Mouse (Mus musculus): ENCODE measurements around the gene H2-DMb2. TPM values are rescaled to one million over a fixed set of nuclear protein-coding genes. Genes with fewer than 3 reads are reported as not detected.

The H2-DMb2 gene
- polyA plus RNA-seq, 1 experiment from 2014 or later = 0.32 TPM

GRCm38 (mm10) chr17:34102831-34103230, 40.3 kb upstream of the H2-DMb2 start:
- no peak overlapping the region for H3K9ac ChIP-seq (ENCODE audit: low read depth, low read length)
- ATAC-seq (replicated peaks; ENCODE audit: low FRiP score) (no peak), DNase-seq (ENCODE audit: low spot score) (no peak)
- 72% methylated on average over 6 of the region's 6 CpGs for WGBS
- H3K4me3 ChIP-seq (ENCODE audit: low read depth, low read length) = no peak overlapping the region
- H3K27ac ChIP-seq (ENCODE audit: low read depth, low read length) = no peak overlapping the region
- no peaks in the 10 kb centered on the region for H3K36me3 ChIP-seq (ENCODE audit: control insufficient read depth, insufficient read depth, low read length)
- no peaks in the 10 kb centered on the region for H3K9me3 ChIP-seq (ENCODE audit: control insufficient read depth, low read length)
- no peak overlapping the region for H3K4me2 ChIP-seq
- no peaks in the 10 kb centered on the region; the same call in 1 of the 2 replicates for H3K27me3 ChIP-seq (replicated peaks; ENCODE audit: control insufficient read depth, insufficient read depth, low read length)
- no peaks in the 10 kb centered on the region; the same call in 1 of the 2 replicates for H3K4me1 ChIP-seq (replicated peaks; ENCODE audit: control insufficient read depth, insufficient read depth, low read length)

GRCm38 (mm10) chr17:34104804-34105203, 38.3 kb upstream of the H2-DMb2 start:
- H3K9ac ChIP-seq (ENCODE audit: low read depth, low read length) = no peak overlapping the region
- H3K4me2 ChIP-seq = no peak overlapping the region
- H3K4me1 ChIP-seq (replicated peaks; ENCODE audit: control insufficient read depth, insufficient read depth, low read length) = no peaks in the 10 kb centered on the region; the same call in 1 of the 2 replicates
- no peaks in the 10 kb centered on the region; the same call in 1 of the 2 replicates for H3K27me3 ChIP-seq (replicated peaks; ENCODE audit: control insufficient read depth, insufficient read depth, low read length)
- H3K27ac ChIP-seq (ENCODE audit: low read depth, low read length) = no peak overlapping the region
- no peak overlapping the region for H3K4me3 ChIP-seq (ENCODE audit: low read depth, low read length)
- no peaks in the 10 kb centered on the region for H3K9me3 ChIP-seq (ENCODE audit: control insufficient read depth, low read length)
- WGBS = 81% methylated on average over 9 of the region's 9 CpGs
- no peak for ATAC-seq (replicated peaks; ENCODE audit: low FRiP score)
- H3K36me3 ChIP-seq (ENCODE audit: control insufficient read depth, insufficient read depth, low read length) = 0 out of 2 replicates have a peak, but pooled peaks cover 4% of the 10 kb centered on the region
- no peak for DNase-seq (ENCODE audit: low spot score)

- H3K36me3 ChIP-seq (ENCODE audit: control insufficient read depth, insufficient read depth, low read length) = peaks cover 10% of the 10 kb centered on the region
- no peak overlapping the region for H3K4me3 ChIP-seq (ENCODE audit: low read depth, low read length)
- H3K27me3 ChIP-seq (replicated peaks; ENCODE audit: control insufficient read depth, insufficient read depth, low read length) = no peaks in the 10 kb centered on the region
- H3K4me1 ChIP-seq (replicated peaks; ENCODE audit: control insufficient read depth, insufficient read depth, low read length) = no peaks in the 10 kb centered on the region; the same call in 1 of the 2 replicates
- no peak overlapping the region for H3K27ac ChIP-seq (ENCODE audit: low read depth, low read length)
- H3K4me2 ChIP-seq = no peak overlapping the region
- ATAC-seq (replicated peaks; ENCODE audit: low FRiP score) (no peak), DNase-seq (ENCODE audit: low spot score) (no peak)
- WGBS = 80% methylated on average over 7 of the region's 7 CpGs
- no peak overlapping the region for H3K9ac ChIP-seq (ENCODE audit: low read depth, low read length)
- no peaks in the 10 kb centered on the region for H3K9me3 ChIP-seq (ENCODE audit: control insufficient read depth, low read length)
Measured at GRCm38 (mm10) chr17:34106555-34106954, 36.6 kb upstream of the H2-DMb2 start.

GRCm38 (mm10) chr17:34107109-34107867, 35.8 kb upstream of the H2-DMb2 start:
- Histone ChIP-seq H3K9ac (ENCODE audit: low read depth, low read length) (no peak overlapping the region), H3K4me3 (ENCODE audit: low read depth, low read length) (no peak overlapping the region), H3K36me3 (ENCODE audit: control insufficient read depth, insufficient read depth, low read length) (peaks cover 18% of the 10 kb centered on the region), H3K27me3 (replicated peaks; ENCODE audit: control insufficient read depth, insufficient read depth, low read length) (no peaks in the 10 kb centered on the region), H3K4me2 (no peak overlapping the region), H3K9me3 (ENCODE audit: control insufficient read depth, low read length) (no peaks in the 10 kb centered on the region), H3K27ac (ENCODE audit: low read depth, low read length) (no peak overlapping the region), H3K4me1 (replicated peaks; ENCODE audit: control insufficient read depth, insufficient read depth, low read length) (no peaks in the 10 kb centered on the region)
- DNase-seq (ENCODE audit: low spot score) = no peak
- ATAC-seq (replicated peaks; ENCODE audit: low FRiP score) = no peak
- WGBS = 79% methylated on average over 7 of the region's 7 CpGs

- no peak overlapping the region for H3K4me2 ChIP-seq
- H3K9me3 ChIP-seq (ENCODE audit: control insufficient read depth, low read length) = no peaks in the 10 kb centered on the region
- no peak overlapping the region for H3K27ac ChIP-seq (ENCODE audit: low read depth, low read length)
- ATAC-seq (replicated peaks; ENCODE audit: low FRiP score) (no peak), DNase-seq (ENCODE audit: low spot score) (no peak)
- H3K27me3 ChIP-seq (replicated peaks; ENCODE audit: control insufficient read depth, insufficient read depth, low read length) = no peaks in the 10 kb centered on the region
- no peak overlapping the region for H3K4me3 ChIP-seq (ENCODE audit: low read depth, low read length)
- 77% methylated on average over 5 of the region's 6 CpGs for WGBS
- no peaks in the 10 kb centered on the region for H3K4me1 ChIP-seq (replicated peaks; ENCODE audit: control insufficient read depth, insufficient read depth, low read length)
- peaks cover 29% of the 10 kb centered on the region for H3K36me3 ChIP-seq (ENCODE audit: control insufficient read depth, insufficient read depth, low read length)
- no peak overlapping the region for H3K9ac ChIP-seq (ENCODE audit: low read depth, low read length)
Measured at GRCm38 (mm10) chr17:34108460-34108859, 34.6 kb upstream of the H2-DMb2 start.

GRCm38 (mm10) chr17:34109038-34109805, 33.9 kb upstream of the H2-DMb2 start:
- Histone ChIP-seq H3K27ac (ENCODE audit: low read depth, low read length) (no peak overlapping the region), H3K9ac (ENCODE audit: low read depth, low read length) (no peak overlapping the region), H3K4me1 (replicated peaks; ENCODE audit: control insufficient read depth, insufficient read depth, low read length) (no peaks in the 10 kb centered on the region), H3K36me3 (ENCODE audit: control insufficient read depth, insufficient read depth, low read length) (peaks cover 37% of the 10 kb centered on the region), H3K4me2 (no peak overlapping the region), H3K27me3 (replicated peaks; ENCODE audit: control insufficient read depth, insufficient read depth, low read length) (no peaks in the 10 kb centered on the region), H3K9me3 (ENCODE audit: control insufficient read depth, low read length) (no peaks in the 10 kb centered on the region), H3K4me3 (ENCODE audit: low read depth, low read length) (no peak overlapping the region)
- ATAC-seq (replicated peaks; ENCODE audit: low FRiP score) = no peak
- WGBS = 80% methylated on average over 14 of the region's 14 CpGs
- DNase-seq (ENCODE audit: low spot score) = no peak

DNA sequence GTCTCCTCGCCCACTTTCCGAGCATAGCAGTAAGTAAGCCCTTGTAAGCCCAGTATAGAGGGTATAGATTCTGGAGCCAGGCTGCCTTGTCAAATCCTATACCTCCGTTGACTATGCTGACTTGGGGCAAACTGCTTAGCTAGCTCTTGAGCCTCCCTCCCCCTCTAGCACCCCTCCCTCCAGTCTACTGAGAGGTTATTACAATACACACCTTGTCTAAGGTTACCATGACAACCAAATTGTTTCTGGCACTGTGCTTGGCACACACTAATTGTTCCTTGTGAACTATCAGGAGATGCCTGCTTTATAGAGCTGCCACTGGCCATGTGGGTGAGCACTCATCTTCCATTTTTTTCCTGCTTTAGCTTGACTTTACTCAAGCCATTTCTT, 33.3 kb upstream of the H2-DMb2 start:
- Histone ChIP-seq H3K9me3 (ENCODE audit: control insufficient read depth, low read length) (no peaks in the 10 kb centered on the region), H3K9ac (ENCODE audit: low read depth, low read length) (no peak overlapping the region), H3K4me1 (replicated peaks; ENCODE audit: control insufficient read depth, insufficient read depth, low read length) (no peaks in the 10 kb centered on the region), H3K4me3 (ENCODE audit: low read depth, low read length) (no peak overlapping the region), H3K27me3 (replicated peaks; ENCODE audit: control insufficient read depth, insufficient read depth, low read length) (no peaks in the 10 kb centered on the region), H3K27ac (ENCODE audit: low read depth, low read length) (peak overlapping the region; percentile 45; the same call in 1 of the 2 replicates), H3K36me3 (ENCODE audit: control insufficient read depth, insufficient read depth, low read length) (peaks cover 43% of the 10 kb centered on the region), H3K4me2 (no peak overlapping the region)
- no peak for DNase-seq (ENCODE audit: low spot score)
- 74% methylated on average over 3 of the region's 3 CpGs for WGBS
- no peak for ATAC-seq (replicated peaks; ENCODE audit: low FRiP score)

DNA sequence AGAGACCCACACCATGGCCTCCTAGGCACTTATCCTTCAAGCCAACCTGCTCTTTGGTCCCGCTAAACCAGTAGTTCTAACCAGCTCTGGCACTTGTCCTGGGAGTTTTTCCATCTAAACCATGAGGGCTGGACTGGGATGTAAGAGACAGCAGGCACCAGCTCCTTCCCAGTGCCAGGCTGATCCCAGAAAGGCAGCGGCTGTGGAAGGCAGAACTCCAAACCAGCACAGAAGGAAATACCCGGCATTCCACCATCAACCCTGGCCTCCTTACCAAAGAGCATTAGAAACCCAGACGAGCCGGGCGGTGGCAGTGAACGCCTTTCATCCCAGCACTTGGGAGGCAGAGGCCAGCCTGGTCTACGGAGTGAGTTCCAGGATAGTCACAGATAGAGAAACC, 32.8 kb upstream of the H2-DMb2 start:
- no peak overlapping the region for H3K4me3 ChIP-seq (ENCODE audit: low read depth, low read length)
- peak overlapping the region; percentile 45; the same call in 1 of the 2 replicates for H3K27ac ChIP-seq (ENCODE audit: low read depth, low read length)
- no peaks in the 10 kb centered on the region for H3K9me3 ChIP-seq (ENCODE audit: control insufficient read depth, low read length)
- WGBS = 71% methylated on average over 8 of the region's 8 CpGs
- H3K9ac ChIP-seq (ENCODE audit: low read depth, low read length) = no peak overlapping the region
- DNase-seq (ENCODE audit: low spot score) (no peak), ATAC-seq (replicated peaks; ENCODE audit: low FRiP score) (no peak)
- peaks cover 48% of the 10 kb centered on the region for H3K36me3 ChIP-seq (ENCODE audit: control insufficient read depth, insufficient read depth, low read length)
- H3K4me2 ChIP-seq = no peak overlapping the region
- H3K27me3 ChIP-seq (replicated peaks; ENCODE audit: control insufficient read depth, insufficient read depth, low read length) = no peaks in the 10 kb centered on the region
- H3K4me1 ChIP-seq (replicated peaks; ENCODE audit: control insufficient read depth, insufficient read depth, low read length) = no peaks in the 10 kb centered on the region
